Mouse (Mus musculus) heart, embryonic 10.5 days (tissue): Measurements from ENCODE around the gene Nos3. TPM values are rescaled to one million over a fixed set of nuclear protein-coding genes. Genes with fewer than 3 reads are reported as not detected.

Experiments used
- DNase-seq: peaks from one replicate; pipeline ENCODE4 v3.0.0-alpha.2; 2017; ENCODE audit warnings: low spot score
- H3K27ac ChIP-seq: fragments of 300-500 bp; sonication (generic); 2 replicates; pipeline ENCODE4 v1.5.1; 2016; ENCODE audit warnings: mild to moderate bottlenecking
- H3K27me3 ChIP-seq: fragments of 300-500 bp; sonication (generic); 2 replicates; pipeline ENCODE4 v1.6.1; 2016; ENCODE audit warnings: mild to moderate bottlenecking; ENCODE audit not compliant: poor library complexity, insufficient read depth, severe bottlenecking
- H3K36me3 ChIP-seq: fragments of 300-500 bp; sonication (generic); 2 replicates; pipeline ENCODE4 v1.6.1; 2016; ENCODE audit warnings: mild to moderate bottlenecking, moderate library complexity
- H3K4me1 ChIP-seq: fragments of 300-500 bp; sonication (generic); 2 replicates; pipeline ENCODE4 v1.6.1; 2016; ENCODE audit warnings: mild to moderate bottlenecking
- H3K4me3 ChIP-seq: fragments of 300-500 bp; sonication (generic); 2 replicates; pipeline ENCODE4 v1.5.1; 2016; ENCODE audit warnings: mild to moderate bottlenecking, moderate library complexity
- H3K9me3 ChIP-seq: fragments of 300-500 bp; sonication (generic); 2 replicates; pipeline ENCODE4 v1.6.1; 2016; ENCODE audit warnings: mild to moderate bottlenecking, moderate library complexity
- WGBS: fragments of 180-500 bp; shearing (Covaris S2); methylation state at CpG from one replicate; pipeline ENCODE4 v1.1.7; 2016; 5-methylcytosine and 5-hydroxymethylcytosine counted together
- polyA plus RNA-seq: library from polyadenylated mRNA; unstranded; fragments of >200 nt; fragmentation: Nextera tagmentation; extraction: Ambion mirVana; gene quantifications from 2 replicates; pipeline ENCODE4 v1.2.1, GENCODE M21; 2016

The Nos3 gene
- polyA plus RNA-seq, 1 experiment from 2014 or later: 23.2 TPM

GRCm38 (mm10) chr5:24399686-24400085, 35.1 kb downstream of the Nos3 start:
- Histone ChIP-seq H3K27ac (no peak overlapping the region), H3K9me3 (no peaks in the 10 kb centered on the region), H3K27me3 (no peaks in the 10 kb centered on the region), H3K4me3 (no peak overlapping the region), H3K36me3 (peaks cover 51% of the 10 kb centered on the region), H3K4me1 (peaks cover 34% of the 10 kb centered on the region)
- no peak for DNase-seq
- 77% methylated on average over 10 of the region's 10 CpGs for WGBS

- Histone ChIP-seq H3K4me3 (no peak overlapping the region), H3K4me1 (peaks cover 35% of the 10 kb centered on the region), H3K27ac (no peak overlapping the region), H3K9me3 (no peaks in the 10 kb centered on the region), H3K27me3 (no peaks in the 10 kb centered on the region), H3K36me3 (peaks cover 56% of the 10 kb centered on the region)
- 90% methylated on average over 11 of the region's 11 CpGs for WGBS
- DNase-seq: no peak
These were observed 35.8 kb downstream of the Nos3 start for GRCm38 (mm10) chr5:24400362-24400761.

GRCm38 (mm10) chr5:24400911-24401605, 36.4 kb downstream of the Nos3 start:
- Histone ChIP-seq H3K4me3 (no peak overlapping the region), H3K36me3 (peaks cover 63% of the 10 kb centered on the region), H3K27ac (no peak overlapping the region), H3K9me3 (no peaks in the 10 kb centered on the region), H3K4me1 (peaks cover 38% of the 10 kb centered on the region), H3K27me3 (no peaks in the 10 kb centered on the region)
- 87% methylated on average over 5 of the region's 5 CpGs for WGBS
- DNase-seq: no peak

- Histone ChIP-seq H3K27me3 (no peaks in the 10 kb centered on the region), H3K36me3 (peaks cover 70% of the 10 kb centered on the region), H3K4me3 (no peak overlapping the region), H3K4me1 (peaks cover 38% of the 10 kb centered on the region), H3K27ac (no peak overlapping the region), H3K9me3 (no peaks in the 10 kb centered on the region)
- DNase-seq: no peak
- WGBS: 79% methylated on average over 9 of the region's 9 CpGs
These were observed 37.4 kb downstream of the Nos3 start for GRCm38 (mm10) chr5:24401969-24402368.

GRCm38 (mm10) chr5:24404594-24405360, 40.2 kb downstream of the Nos3 start:
- H3K27me3 ChIP-seq: no peaks in the 10 kb centered on the region
- peaks cover 93% of the 10 kb centered on the region for H3K36me3 ChIP-seq
- H3K9me3 ChIP-seq: no peaks in the 10 kb centered on the region
- peaks cover 26% of the 10 kb centered on the region for H3K4me1 ChIP-seq
- no peak overlapping the region for H3K27ac ChIP-seq
- no peak for DNase-seq
- WGBS: 79% methylated on average over 6 of the region's 6 CpGs
- no peak overlapping the region for H3K4me3 ChIP-seq

GRCm38 (mm10) chr5:24405389-24405876, 40.8 kb downstream of the Nos3 start:
- H3K4me1 ChIP-seq: peaks cover 20% of the 10 kb centered on the region; the same call in 1 of the 2 replicates
- H3K4me3 ChIP-seq: no peak overlapping the region
- H3K27me3 ChIP-seq: no peaks in the 10 kb centered on the region
- H3K27ac ChIP-seq: no peak overlapping the region
- WGBS: 52% methylated on average over 3 of the region's 3 CpGs
- DNase-seq: no peak
- no peaks in the 10 kb centered on the region for H3K9me3 ChIP-seq
- peaks cover 86% of the 10 kb centered on the region for H3K36me3 ChIP-seq

GRCm38 (mm10) chr5:24408651-24409050, 44.0 kb downstream of the Nos3 start:
- H3K36me3 ChIP-seq: peaks cover 57% of the 10 kb centered on the region
- H3K27ac ChIP-seq: no peak overlapping the region
- no peak for DNase-seq
- H3K4me3 ChIP-seq: no peak overlapping the region
- peaks cover 8% of the 10 kb centered on the region for H3K27me3 ChIP-seq
- H3K9me3 ChIP-seq: no peaks in the 10 kb centered on the region
- H3K4me1 ChIP-seq: peaks cover 24% of the 10 kb centered on the region
- WGBS: 93% methylated on average over 13 of the region's 13 CpGs

GRCm38 (mm10) chr5:24409466-24409865, 44.9 kb downstream of the Nos3 start:
- no peak for DNase-seq
- Histone ChIP-seq H3K27me3 (peaks cover 16% of the 10 kb centered on the region), H3K4me3 (no peak overlapping the region), H3K9me3 (no peaks in the 10 kb centered on the region), H3K27ac (no peak overlapping the region), H3K4me1 (peaks cover 20% of the 10 kb centered on the region), H3K36me3 (peaks cover 50% of the 10 kb centered on the region)
- 72% methylated on average over 2 of the region's 2 CpGs for WGBS

- WGBS: 80% methylated on average over 2 of the region's 2 CpGs
- peaks cover 26% of the 10 kb centered on the region for H3K27me3 ChIP-seq
- no peak overlapping the region for H3K4me3 ChIP-seq
- H3K36me3 ChIP-seq: peaks cover 25% of the 10 kb centered on the region
- peaks cover 23% of the 10 kb centered on the region for H3K4me1 ChIP-seq
- H3K9me3 ChIP-seq: no peaks in the 10 kb centered on the region
- H3K27ac ChIP-seq: no peak overlapping the region
- no peak for DNase-seq
These were observed 47.5 kb downstream of the Nos3 start for GRCm38 (mm10) chr5:24412063-24412462.

- 43% methylated on average over 11 of the region's 11 CpGs for WGBS
- Histone ChIP-seq H3K4me1 (peaks cover 23% of the 10 kb centered on the region), H3K36me3 (peaks cover 14% of the 10 kb centered on the region), H3K9me3 (no peaks in the 10 kb centered on the region), H3K4me3 (no peak within 1 kb of the TSS), H3K27me3 (peaks cover 34% of the 10 kb centered on the region), H3K27ac (no peak within 1 kb of the TSS)
- DNase-seq: no peak
These were observed 48.6 kb downstream of the Nos3 start, which contains the start of gene Asic3 for GRCm38 (mm10) chr5:24413042-24413693. Asic3 (plus strand) TSS chr5:24413392.

- DNase-seq: no peak
- Histone ChIP-seq H3K36me3 (peaks cover 12% of the 10 kb centered on the region), H3K9me3 (no peaks in the 10 kb centered on the region), H3K27ac (no peak overlapping the region), H3K27me3 (peaks cover 34% of the 10 kb centered on the region), H3K4me1 (peaks cover 23% of the 10 kb centered on the region), H3K4me3 (no peak overlapping the region)
- WGBS: 81% methylated on average over 13 of the region's 13 CpGs
These were observed 49.3 kb downstream of the Nos3 start for GRCm38 (mm10) chr5:24413938-24414337.

- no peaks in the 10 kb centered on the region for H3K9me3 ChIP-seq
- 3% methylated on average over 21 of the region's 21 CpGs for WGBS
These were observed 51.7 kb downstream of the Nos3 start for GRCm38 (mm10) chr5:24416222-24416736.

More at GRCm38 (mm10) chr5:24416222-24416736, 51.7 kb downstream of the Nos3 start:
- peaks cover 28% of the 10 kb centered on the region for H3K36me3 ChIP-seq
- peak overlapping the region; percentile 34; the same call in 1 of the 2 replicates for H3K4me3 ChIP-seq
- H3K27me3 ChIP-seq: peaks cover 34% of the 10 kb centered on the region
- peak; percentile 85 for DNase-seq
- peaks cover 23% of the 10 kb centered on the region for H3K4me1 ChIP-seq
- H3K27ac ChIP-seq: no peak overlapping the region
